Mouse (Mus musculus) right cerebral cortex, postnatal 36 days (tissue): ENCODE data around the gene Gtf2ird2.

Experiments
- DNase-seq, 2 experiments: peaks; one replicate each; pipeline ENCODE4 v3.0.0; 2022; ENCODE audit warnings: low spot score in 2 of 2, mixed read lengths in 1 of 2

Gtf2ird2 gene

DNA sequence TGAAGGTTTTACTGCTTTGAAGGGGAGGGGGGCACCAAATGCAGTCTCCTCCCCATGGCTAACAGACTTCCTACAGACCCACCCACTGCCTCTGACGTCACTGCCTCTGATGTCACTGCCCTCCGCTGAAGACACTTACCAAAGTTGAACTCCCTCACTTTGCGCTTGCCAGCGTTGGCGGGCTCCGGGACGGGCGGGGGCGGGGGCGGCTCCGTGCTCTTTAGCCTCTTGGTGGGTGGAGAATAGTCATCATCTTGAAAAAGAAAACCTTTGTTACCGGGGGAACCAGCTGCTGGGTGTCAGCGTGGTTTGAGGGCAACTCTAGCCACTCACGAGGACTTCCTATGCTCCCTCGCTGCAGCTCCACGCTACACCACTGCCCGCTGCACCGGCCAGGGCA, 82.6 kb downstream of the Gtf2ird2 start:
- no peak for DNase-seq

DNA sequence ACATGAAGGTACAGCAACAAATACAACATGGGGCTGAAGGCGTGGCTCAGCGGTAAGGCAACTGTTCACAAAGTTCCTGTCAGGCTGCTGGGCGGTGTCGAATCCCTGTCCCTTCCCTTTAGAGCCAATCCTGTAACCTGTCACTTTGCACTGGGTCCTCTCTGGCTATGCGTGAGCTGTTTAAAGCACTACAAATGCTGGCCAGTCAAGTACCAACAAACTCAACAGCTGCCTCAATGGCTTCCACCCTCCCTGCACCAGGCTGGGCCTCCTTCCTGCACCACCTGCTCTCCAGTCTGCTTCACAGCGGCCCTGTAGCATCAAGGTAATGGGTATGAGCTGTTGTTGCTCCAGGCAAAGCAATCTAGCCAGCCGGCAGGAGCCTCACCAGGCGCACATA, 84.9 kb downstream of the Gtf2ird2 start:
- no peak for DNase-seq

- no peak for DNase-seq
Observed at GRCm38 (mm10) chr5:134269751-134270150, 85.9 kb downstream of the Gtf2ird2 start.

- no peak for DNase-seq
Observed at GRCm38 (mm10) chr5:134270566-134270965, 86.7 kb downstream of the Gtf2ird2 start.

GRCm38 (mm10) chr5:134271421-134271820, 87.6 kb downstream of the Gtf2ird2 start:
- no peak for DNase-seq

GRCm38 (mm10) chr5:134272761-134273160, 88.9 kb downstream of the Gtf2ird2 start:
- no peak for DNase-seq

GRCm38 (mm10) chr5:134273761-134274160, 89.9 kb downstream of the Gtf2ird2 start:
- no peak for DNase-seq
